Mouse (Mus musculus): ENCODE measurements around the gene 4931429L15Rik. TPM values are rescaled to one million over a fixed set of nuclear protein-coding genes. Genes with fewer than 3 reads are reported as not detected.

The 4931429L15Rik gene
- polyA plus RNA-seq, 1 experiment from 2014 or later: not detected

GRCm38 (mm10) chr9:46320461-46320860 is 675 bp upstream of the 4931429L15Rik start:
- Histone ChIP-seq H3K9ac (no peak overlapping the region), H3K4me3 (no peak overlapping the region), H3K4me2 (no peak overlapping the region), H3K9me3 (no peaks in the 10 kb centered on the region), H3K36me3 (replicated peaks) (no peaks in the 10 kb centered on the region), H3K27me3 (replicated peaks) (no peaks in the 10 kb centered on the region), H3K27ac (no peak overlapping the region), H3K4me1 (peaks cover 15% of the 10 kb centered on the region)
- ATAC-seq (replicated peaks): no peak
- 87% methylated on average over 2 of the region's 2 CpGs for WGBS

GRCm38 (mm10) chr9:46317957-46318356 is 1.8 kb downstream of the 4931429L15Rik start:
- H3K4me3 ChIP-seq: no peak overlapping the region
- no peak overlapping the region for H3K27ac ChIP-seq
- no peaks in the 10 kb centered on the region for H3K36me3 ChIP-seq (replicated peaks)
- H3K27me3 ChIP-seq (replicated peaks): no peaks in the 10 kb centered on the region
- no peak overlapping the region for H3K4me2 ChIP-seq
- peaks cover 22% of the 10 kb centered on the region for H3K4me1 ChIP-seq
- no peak overlapping the region for H3K9ac ChIP-seq
- H3K9me3 ChIP-seq: no peaks in the 10 kb centered on the region
- 85% methylated on average over 3 of the region's 3 CpGs for WGBS
- no peak for ATAC-seq (replicated peaks)

- H3K27me3 ChIP-seq (replicated peaks): no peaks in the 10 kb centered on the region
- H3K9ac ChIP-seq: no peak overlapping the region
- no peak overlapping the region for H3K4me3 ChIP-seq
- peaks cover 22% of the 10 kb centered on the region for H3K4me1 ChIP-seq
- WGBS: 43% methylated on average over 8 of the region's 8 CpGs
- 0 out of 2 replicates have a peak, but pooled peaks have one; percentile 28 for ATAC-seq (replicated peaks)
- H3K4me2 ChIP-seq: no peak overlapping the region
- H3K27ac ChIP-seq: 0 out of 2 replicates have a peak overlapping the region, but pooled peaks have one; percentile 16
- H3K9me3 ChIP-seq: no peaks in the 10 kb centered on the region
- no peaks in the 10 kb centered on the region for H3K36me3 ChIP-seq (replicated peaks)
Observed at GRCm38 (mm10) chr9:46316909-46317308, 2.9 kb downstream of the 4931429L15Rik start.

- ATAC-seq (replicated peaks): no peak
- Histone ChIP-seq H3K4me3 (no peak overlapping the region), H3K9me3 (no peaks in the 10 kb centered on the region), H3K9ac (no peak overlapping the region), H3K4me2 (no peak overlapping the region), H3K36me3 (replicated peaks) (no peaks in the 10 kb centered on the region), H3K27me3 (replicated peaks) (no peaks in the 10 kb centered on the region), H3K27ac (0 out of 2 replicates have a peak overlapping the region, but pooled peaks have one; percentile 7), H3K4me1 (peaks cover 22% of the 10 kb centered on the region)
- WGBS: 13% methylated on average over 5 of the region's 5 CpGs
Observed at GRCm38 (mm10) chr9:46316388-46316787, 3.4 kb downstream of the 4931429L15Rik start.

GRCm38 (mm10) chr9:46315807-46316365 is 3.9 kb downstream of the 4931429L15Rik start:
- no peaks in the 10 kb centered on the region for H3K9me3 ChIP-seq
- H3K4me1 ChIP-seq: peaks cover 22% of the 10 kb centered on the region
- no peaks in the 10 kb centered on the region for H3K36me3 ChIP-seq (replicated peaks)
- peak overlapping the region; percentile 7; the same call in 1 of the 2 replicates for H3K27ac ChIP-seq
- ATAC-seq (replicated peaks): peak; percentile 72; the same call in 1 of the 2 replicates
- no peak overlapping the region for H3K9ac ChIP-seq
- H3K4me2 ChIP-seq: peak overlapping the region; percentile 8; the same call in 1 of the 2 replicates
- H3K27me3 ChIP-seq (replicated peaks): no peaks in the 10 kb centered on the region
- 21% methylated on average over 11 of the region's 11 CpGs for WGBS
- H3K4me3 ChIP-seq: no peak overlapping the region

GRCm38 (mm10) chr9:46314921-46315320 is 4.9 kb downstream of the 4931429L15Rik start:
- Histone ChIP-seq H3K4me3 (no peak overlapping the region), H3K4me2 (no peak overlapping the region), H3K4me1 (peaks cover 22% of the 10 kb centered on the region), H3K36me3 (replicated peaks) (no peaks in the 10 kb centered on the region), H3K27me3 (replicated peaks) (no peaks in the 10 kb centered on the region), H3K27ac (no peak overlapping the region), H3K9me3 (no peaks in the 10 kb centered on the region), H3K9ac (no peak overlapping the region)
- ATAC-seq (replicated peaks): 0 out of 2 replicates have a peak, but pooled peaks have one; percentile 26
- WGBS: 47% methylated on average over 2 of the region's 2 CpGs

- H3K4me3 ChIP-seq: no peak overlapping the region
- H3K27ac ChIP-seq: no peak overlapping the region
- no peaks in the 10 kb centered on the region for H3K9me3 ChIP-seq
- peaks cover 22% of the 10 kb centered on the region for H3K4me1 ChIP-seq
- no peak overlapping the region for H3K9ac ChIP-seq
- no peak overlapping the region for H3K4me2 ChIP-seq
- WGBS: 10% methylated on average over 4 of the region's 4 CpGs
- no peaks in the 10 kb centered on the region for H3K27me3 ChIP-seq (replicated peaks)
- no peaks in the 10 kb centered on the region for H3K36me3 ChIP-seq (replicated peaks)
- peak; percentile 60; the same call in 1 of the 2 replicates for ATAC-seq (replicated peaks)
Observed at GRCm38 (mm10) chr9:46314507-46314906, 5.3 kb downstream of the 4931429L15Rik start.

- Histone ChIP-seq H3K4me3 (no peak overlapping the region), H3K27ac (no peak overlapping the region), H3K9ac (no peak overlapping the region), H3K4me1 (0 out of 2 replicates have a peak, but pooled peaks cover under 1% of the 10 kb centered on the region), H3K9me3 (no peaks in the 10 kb centered on the region), H3K4me2 (no peak overlapping the region), H3K36me3 (replicated peaks) (no peaks in the 10 kb centered on the region), H3K27me3 (replicated peaks) (no peaks in the 10 kb centered on the region)
- no peak for ATAC-seq (replicated peaks)
- WGBS: 12% methylated on average over 7 of the region's 7 CpGs
Observed at GRCm38 (mm10) chr9:46309121-46309520, 10.7 kb downstream of the 4931429L15Rik start.

GRCm38 (mm10) chr9:46302142-46302541 is 17.6 kb downstream of the 4931429L15Rik start:
- no peak overlapping the region for H3K4me2 ChIP-seq
- no peak overlapping the region for H3K9ac ChIP-seq
- no peak overlapping the region for H3K27ac ChIP-seq
- H3K36me3 ChIP-seq (replicated peaks): peaks cover 15% of the 10 kb centered on the region; the same call in 1 of the 2 replicates
- no peak overlapping the region for H3K4me3 ChIP-seq
- no peaks in the 10 kb centered on the region for H3K4me1 ChIP-seq
- no peaks in the 10 kb centered on the region for H3K27me3 ChIP-seq (replicated peaks)
- WGBS: 6% methylated on average over 2 of the region's 2 CpGs
- no peaks in the 10 kb centered on the region for H3K9me3 ChIP-seq
- peak; percentile 48; the same call in 1 of the 2 replicates for ATAC-seq (replicated peaks)

GRCm38 (mm10) chr9:46298381-46298780 is 21.4 kb downstream of the 4931429L15Rik start:
- no peak for ATAC-seq (replicated peaks)
- H3K36me3 ChIP-seq (replicated peaks): peaks cover 33% of the 10 kb centered on the region
- H3K9me3 ChIP-seq: no peaks in the 10 kb centered on the region
- no peak overlapping the region for H3K4me2 ChIP-seq
- no peak overlapping the region for H3K27ac ChIP-seq
- no peaks in the 10 kb centered on the region for H3K4me1 ChIP-seq
- 94% methylated on average over 4 of the region's 4 CpGs for WGBS
- H3K27me3 ChIP-seq (replicated peaks): no peaks in the 10 kb centered on the region
- no peak overlapping the region for H3K4me3 ChIP-seq
- H3K9ac ChIP-seq: no peak overlapping the region

GRCm38 (mm10) chr9:46282631-46283436 is 37.0 kb downstream of the 4931429L15Rik start, which contains the start of gene Bud13:
Gene Bud13 (plus strand): TSS chr9:46283008.
- Histone ChIP-seq H3K36me3 (replicated peaks) (peaks cover 31% of the 10 kb centered on the region), H3K4me3 (peak within 1 kb of the TSS; percentile 93), H3K4me1 (peaks cover 17% of the 10 kb centered on the region), H3K4me2 (peak within 1 kb of the TSS; percentile 82), H3K27me3 (replicated peaks) (no peaks in the 10 kb centered on the region), H3K9ac (peak within 1 kb of the TSS; percentile 89), H3K9me3 (no peaks in the 10 kb centered on the region), H3K27ac (peak within 1 kb of the TSS; percentile 77)
- WGBS: under 1% methylated on average over 55 of the region's 55 CpGs
- peak; percentile 94 for ATAC-seq (replicated peaks)

GRCm38 (mm10) chr9:46274494-46274893 is 45.3 kb downstream of the 4931429L15Rik start:
- Histone ChIP-seq H3K4me3 (no peak overlapping the region), H3K9ac (no peak overlapping the region), H3K4me2 (no peak overlapping the region), H3K9me3 (no peaks in the 10 kb centered on the region), H3K4me1 (peaks cover 13% of the 10 kb centered on the region), H3K36me3 (replicated peaks) (peaks cover 26% of the 10 kb centered on the region), H3K27me3 (replicated peaks) (peaks cover 15% of the 10 kb centered on the region), H3K27ac (no peak overlapping the region)
- no peak for ATAC-seq (replicated peaks)
- 91% methylated on average over 9 of the region's 9 CpGs for WGBS
